Mouse (Mus musculus) forebrain, embryonic 16.5 days (tissue): ENCODE results near the gene Hpcal4. TPM values are rescaled to one million over a fixed set of nuclear protein-coding genes. Genes with fewer than 3 reads are reported as not detected.

Source experiments
- ATAC-seq: fragments of 200-750 bp; cut with Nextera tagmentation; 2 replicates; pipeline ENCODE4 v1.8.0; 2017; ENCODE audit warnings: mild to moderate bottlenecking, moderate library complexity
- H3K27ac ChIP-seq: fragments of 300-500 bp; sonication (generic); 2 replicates; pipeline ENCODE4 v1.5.1; 2014; ENCODE audit warnings: low read length, control low read depth
- H3K27me3 ChIP-seq: fragments of 300-500 bp; sonication (generic); replicated peaks from 2 replicates; pipeline ENCODE4 v1.6.1; 2014; ENCODE audit warnings: low read length; ENCODE audit not compliant: control insufficient read depth, insufficient read depth
- H3K36me3 ChIP-seq: fragments of 300-500 bp; sonication (generic); 2 replicates; pipeline ENCODE4 v1.6.1; 2014; ENCODE audit not compliant: control insufficient read depth, insufficient read depth
- H3K4me1 ChIP-seq: fragments of 300-500 bp; sonication (generic); replicated peaks from 2 replicates; pipeline ENCODE4 v1.6.1; 2014; ENCODE audit warnings: low read length; ENCODE audit not compliant: control insufficient read depth, insufficient read depth
- H3K4me2 ChIP-seq: fragments of 300-500 bp; sonication (generic); 2 replicates; pipeline ENCODE4 v1.6.1; 2014; ENCODE audit warnings: mild to moderate bottlenecking, low read length, control low read depth
- H3K4me3 ChIP-seq: fragments of 300-500 bp; sonication (generic); replicated peaks from 2 replicates; pipeline ENCODE4 v1.5.1; 2014; ENCODE audit warnings: mild to moderate bottlenecking, low read length, control low read depth
- H3K9ac ChIP-seq: fragments of 300-500 bp; sonication (generic); replicated peaks from 2 replicates; pipeline ENCODE4 v1.6.1; 2014; ENCODE audit warnings: low read depth, low read length, control low read depth
- H3K9me3 ChIP-seq: fragments of 300-500 bp; sonication (generic); 2 replicates; pipeline ENCODE4 v1.6.1; 2016; ENCODE audit warnings: low read length; ENCODE audit not compliant: control insufficient read depth
- WGBS: fragments of 180-500 bp; shearing (Covaris S2); extraction: QIAGEN DNeasy Blood & Tissue Kit; methylation state at CpG from one replicate; pipeline ENCODE4 v1.1.7; 2014; 5-methylcytosine and 5-hydroxymethylcytosine counted together
- polyA plus RNA-seq: library from polyadenylated mRNA; unstranded; fragments of >200 nt; fragmentation: Nextera tagmentation; extraction: Ambion mirVana; gene quantifications from 2 replicates; pipeline ENCODE4 v1.2.1, GENCODE M21; 2015

The Hpcal4 gene
- polyA plus RNA-seq = 30.6 and 55.7 TPM in 2 replicates

DNA sequence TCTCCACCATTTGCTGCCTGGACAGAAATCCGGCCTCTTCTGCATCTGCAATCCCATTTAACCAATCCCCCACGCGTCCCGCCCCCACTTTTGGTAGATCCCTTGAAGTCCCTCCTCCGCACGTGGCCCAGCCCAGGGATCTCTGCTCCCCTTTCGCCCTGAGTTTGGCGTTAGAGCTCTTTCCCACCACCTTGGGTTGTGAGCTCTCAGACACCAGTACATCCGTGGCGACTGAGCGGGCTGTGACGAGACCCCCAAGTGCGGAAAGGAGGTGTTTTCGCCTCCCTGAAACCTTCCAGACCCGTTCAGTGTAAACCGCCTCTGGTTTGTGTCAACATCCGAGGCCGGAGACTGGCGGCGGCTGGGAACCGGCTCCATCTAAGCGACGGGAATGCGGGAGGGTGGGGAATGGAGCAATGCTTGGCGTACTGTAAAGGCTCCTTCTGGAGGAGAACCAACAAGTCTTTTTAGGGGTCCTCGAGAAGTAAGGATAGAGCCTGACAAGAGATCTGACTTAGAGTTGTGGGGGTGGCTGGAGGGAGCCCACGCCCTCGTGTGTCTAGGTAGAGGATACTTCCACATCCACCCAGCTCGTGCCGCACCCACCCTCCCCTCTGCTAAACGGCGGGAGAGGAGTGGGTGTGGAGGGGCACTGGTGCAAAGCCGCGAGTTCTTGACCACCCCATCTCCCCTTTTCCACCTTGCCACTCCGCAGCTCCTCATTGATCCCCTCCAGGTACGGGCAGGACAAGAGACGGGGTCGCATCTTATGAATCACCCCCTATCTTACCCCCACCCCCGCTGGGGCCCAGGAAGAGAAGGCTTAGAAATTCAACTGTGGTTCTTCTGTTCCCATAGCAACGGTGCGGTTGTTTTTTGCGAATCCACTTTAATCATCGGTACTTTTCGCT is at the start of gene Hpcal4:
TSS of gene Hpcal4 (plus strand) at position 900 of the 911 bp plus-strand sequence.
- peaks cover 18% of the 10 kb centered on the region for H3K27me3 ChIP-seq
- under 1% methylated on average over 43 of the region's 44 CpGs for WGBS

DNA sequence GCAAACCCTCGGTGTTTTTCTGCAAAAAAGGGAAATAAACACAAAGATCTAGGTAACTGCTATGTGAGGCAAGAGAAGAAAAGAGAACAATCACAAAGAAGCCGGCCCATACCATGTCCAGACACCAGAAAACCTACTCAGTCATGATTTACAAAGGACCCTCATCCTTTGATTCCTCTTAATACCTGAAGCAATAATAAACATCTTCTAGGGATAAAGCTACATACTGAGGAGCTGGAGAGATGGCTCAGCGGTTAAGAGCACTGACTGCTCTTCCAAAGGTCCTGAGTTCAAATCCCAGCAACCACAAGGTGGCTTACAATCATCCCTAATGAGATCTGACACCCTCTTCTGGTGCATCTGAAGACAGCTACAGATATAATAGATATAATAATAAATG is 45.5 kb upstream of the Hpcal4 start:
- ATAC-seq = no peak
- peaks cover 12% of the 10 kb centered on the region; the same call in 1 of the 2 replicates for H3K36me3 ChIP-seq
- H3K27me3 ChIP-seq = peaks cover 4% of the 10 kb centered on the region; the same call in 1 of the 2 replicates
- 84% methylated on average over 3 of the region's 3 CpGs for WGBS
- no peak overlapping the region for H3K27ac ChIP-seq
- H3K4me3 ChIP-seq = no peak overlapping the region
- H3K9me3 ChIP-seq = no peaks in the 10 kb centered on the region
- no peak overlapping the region for H3K9ac ChIP-seq
- H3K4me1 ChIP-seq = peaks cover 14% of the 10 kb centered on the region
- no peak overlapping the region for H3K4me2 ChIP-seq

More for the DNA sequence above, at the start of gene Hpcal4:
- peak within 1 kb of the TSS; percentile 79 for H3K4me2 ChIP-seq
- H3K9ac ChIP-seq = peak within 1 kb of the TSS; percentile 50
- no peaks in the 10 kb centered on the region for H3K36me3 ChIP-seq
- H3K9me3 ChIP-seq = no peaks in the 10 kb centered on the region
- H3K4me1 ChIP-seq = peaks cover 14% of the 10 kb centered on the region
- peak within 1 kb of the TSS; percentile 59 for H3K4me3 ChIP-seq
- peak within 1 kb of the TSS; percentile 3; the same call in 1 of the 2 replicates for H3K27ac ChIP-seq
- ATAC-seq = peak; percentile 66

DNA sequence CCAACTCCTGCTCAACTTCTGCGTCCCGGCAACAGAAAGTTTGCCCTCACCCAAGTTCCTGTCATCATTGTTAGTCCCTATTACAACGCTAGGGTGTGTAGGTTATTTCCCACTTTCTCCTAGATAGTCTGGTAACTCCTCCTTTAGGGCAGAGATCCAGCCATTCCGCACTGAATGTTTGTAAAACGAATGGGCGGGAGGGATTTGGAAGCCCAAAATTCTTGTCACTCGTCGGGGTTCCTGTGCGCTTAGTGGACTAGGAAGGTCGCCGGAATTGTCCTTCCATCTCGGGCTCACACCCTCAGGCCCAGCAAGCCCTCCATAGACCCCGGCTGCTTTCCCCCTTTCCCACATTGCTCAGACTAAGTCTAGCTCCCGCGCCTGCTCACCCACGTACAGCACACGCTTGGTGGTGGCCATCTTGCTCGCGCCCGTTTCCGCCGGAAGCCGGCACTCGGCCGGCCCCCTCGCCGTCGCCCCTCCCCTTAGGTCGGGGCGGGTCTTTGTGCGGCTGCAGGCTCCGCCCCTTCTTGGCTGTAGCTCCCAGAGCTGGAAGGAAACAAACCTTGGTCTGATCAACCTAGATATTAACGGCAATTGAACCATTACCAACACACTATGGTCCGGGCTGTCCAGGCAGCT is 43.4 kb upstream of the Hpcal4 start, which contains the start of gene Ppie:
TSS of gene Ppie (minus strand) at position 439 of the 642 bp plus-strand sequence.
- peak within 1 kb of the TSS; percentile 59 for H3K9ac ChIP-seq
- peak within 1 kb of the TSS; percentile 59 for H3K4me3 ChIP-seq
- H3K4me1 ChIP-seq = peaks cover 14% of the 10 kb centered on the region
- H3K9me3 ChIP-seq = no peaks in the 10 kb centered on the region
- peak within 1 kb of the TSS; percentile 83 for H3K4me2 ChIP-seq
- peak; percentile 97 for ATAC-seq
- peak within 1 kb of the TSS; percentile 73 for H3K27ac ChIP-seq
- H3K36me3 ChIP-seq = 0 out of 2 replicates have a peak, but pooled peaks cover 4% of the 10 kb centered on the region
- 2% methylated on average over 34 of the region's 34 CpGs for whole genome bisulfite sequencing
- peaks cover 4% of the 10 kb centered on the region; the same call in 1 of the 2 replicates for H3K27me3 ChIP-seq

DNA sequence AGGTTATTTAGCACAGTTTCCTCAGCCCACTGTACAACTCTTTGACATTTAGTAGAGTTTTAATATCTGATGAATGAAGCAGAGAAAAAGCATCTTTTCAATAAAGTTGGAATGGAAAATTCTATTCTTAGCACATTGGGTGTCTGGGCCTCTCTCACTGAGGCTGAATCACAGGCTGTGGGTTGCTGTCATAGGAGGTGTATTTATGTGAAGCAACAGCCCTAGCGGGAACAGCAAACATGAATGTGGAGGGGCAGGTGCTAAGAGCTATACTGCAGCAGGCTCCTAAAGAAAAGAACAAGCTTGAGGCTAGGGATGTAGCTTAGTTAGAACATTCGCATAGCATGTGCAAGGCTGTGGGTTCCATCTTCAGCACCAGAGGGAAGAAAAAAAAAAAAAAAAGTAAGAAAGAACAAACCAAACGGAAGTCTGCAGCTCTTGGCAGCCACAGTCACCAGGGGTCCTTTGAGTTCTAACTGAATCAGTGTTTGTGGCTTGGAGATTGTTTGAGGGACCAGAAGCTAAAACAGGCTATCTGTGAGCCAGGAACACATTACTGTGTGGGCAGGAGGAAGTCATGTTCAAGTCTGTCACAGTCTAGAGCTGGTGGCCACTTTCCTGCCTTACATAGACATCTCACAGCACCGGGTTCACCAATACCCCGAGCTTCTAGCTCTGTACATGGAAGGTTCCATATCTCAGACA is 35.4 kb upstream of the Hpcal4 start:
- H3K9me3 ChIP-seq = no peaks in the 10 kb centered on the region
- H3K4me1 ChIP-seq = no peaks in the 10 kb centered on the region
- no peak for ATAC-seq
- no peak overlapping the region for H3K4me3 ChIP-seq
- no peaks in the 10 kb centered on the region for H3K36me3 ChIP-seq
- H3K9ac ChIP-seq = no peak overlapping the region
- H3K27ac ChIP-seq = no peak overlapping the region
- WGBS = 78% methylated on average over 5 of the region's 5 CpGs
- H3K4me2 ChIP-seq = no peak overlapping the region
- H3K27me3 ChIP-seq = peaks cover 11% of the 10 kb centered on the region; the same call in 1 of the 2 replicates

DNA sequence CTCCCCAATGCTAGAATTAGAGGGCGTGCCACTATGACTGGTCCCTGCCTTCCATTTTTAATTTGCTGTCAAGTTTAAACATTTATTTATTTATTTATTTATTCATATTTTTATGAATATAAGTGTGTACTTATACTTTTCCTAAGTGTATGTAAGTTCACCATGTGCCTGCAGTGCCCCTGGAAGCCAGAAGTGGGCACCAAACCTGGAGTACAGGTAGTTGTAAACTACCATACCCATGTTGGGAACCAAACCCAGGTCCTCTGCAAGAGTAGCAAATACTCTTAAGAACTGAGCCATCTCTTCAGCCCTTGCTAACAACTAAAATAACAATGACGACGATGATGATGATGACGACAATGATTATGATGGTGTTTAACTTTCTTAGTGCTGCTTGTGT is 31.0 kb upstream of the Hpcal4 start:
- Histone ChIP-seq H3K27me3 (peaks cover 2% of the 10 kb centered on the region; the same call in 1 of the 2 replicates), H3K36me3 (no peaks in the 10 kb centered on the region), H3K9ac (no peak overlapping the region), H3K4me2 (no peak overlapping the region), H3K4me3 (no peak overlapping the region), H3K4me1 (no peaks in the 10 kb centered on the region), H3K9me3 (no peaks in the 10 kb centered on the region), H3K27ac (no peak overlapping the region)
- WGBS = 82% methylated on average over 4 of the region's 4 CpGs
- no peak for ATAC-seq

DNA sequence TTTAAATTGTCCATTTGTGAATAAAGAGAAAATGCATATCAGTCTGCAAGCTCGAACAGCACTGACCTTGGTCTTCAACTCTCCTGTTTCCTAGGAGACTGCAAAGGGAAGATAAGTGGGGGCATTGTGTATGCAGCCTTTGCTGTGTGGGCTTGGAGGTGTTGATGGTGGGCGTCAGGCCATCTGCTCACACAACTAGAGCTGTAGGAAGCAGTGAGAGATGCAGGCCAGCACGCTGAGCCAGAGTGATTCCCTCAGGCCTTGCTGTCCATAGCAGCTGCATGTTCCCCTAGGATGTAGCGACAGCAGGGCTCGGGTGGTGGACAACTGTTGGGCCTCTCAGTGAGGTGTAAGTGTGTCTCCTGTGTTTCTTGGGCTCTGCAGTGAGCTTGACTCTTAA is 30.1 kb upstream of the Hpcal4 start:
- no peak for ATAC-seq
- H3K4me2 ChIP-seq = no peak overlapping the region
- H3K4me3 ChIP-seq = no peak overlapping the region
- peaks cover 2% of the 10 kb centered on the region; the same call in 1 of the 2 replicates for H3K27me3 ChIP-seq
- no peaks in the 10 kb centered on the region for H3K9me3 ChIP-seq
- no peak overlapping the region for H3K27ac ChIP-seq
- no peaks in the 10 kb centered on the region for H3K4me1 ChIP-seq
- WGBS = 49% methylated on average over 5 of the region's 5 CpGs
- no peaks in the 10 kb centered on the region for H3K36me3 ChIP-seq
- no peak overlapping the region for H3K9ac ChIP-seq

DNA sequence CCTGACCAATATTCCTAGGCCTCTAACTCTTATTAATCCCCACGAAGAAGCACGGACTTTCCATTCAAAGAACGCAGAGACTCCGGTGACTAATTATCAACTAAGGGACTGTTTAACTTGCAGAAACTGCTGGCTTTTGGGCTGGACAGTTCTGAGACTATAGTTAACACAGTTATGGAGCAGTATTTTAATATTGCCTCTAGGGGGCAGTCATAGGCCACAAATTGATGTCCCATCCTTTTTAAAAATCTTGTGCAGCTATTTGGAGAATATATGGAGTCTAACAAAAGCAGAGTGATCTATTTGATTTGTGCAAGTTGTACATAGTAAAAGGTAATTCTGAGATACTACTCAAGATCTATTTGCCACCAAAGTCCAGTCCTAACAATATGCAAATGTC is 28.0 kb upstream of the Hpcal4 start:
- H3K9ac ChIP-seq = no peak overlapping the region
- 20% methylated on average over 4 of the region's 4 CpGs for WGBS
- H3K27me3 ChIP-seq = peaks cover 2% of the 10 kb centered on the region; the same call in 1 of the 2 replicates
- no peaks in the 10 kb centered on the region for H3K9me3 ChIP-seq
- no peaks in the 10 kb centered on the region for H3K4me1 ChIP-seq
- H3K27ac ChIP-seq = no peak overlapping the region
- no peak for ATAC-seq
- no peak overlapping the region for H3K4me2 ChIP-seq
- no peaks in the 10 kb centered on the region for H3K36me3 ChIP-seq
- no peak overlapping the region for H3K4me3 ChIP-seq

DNA sequence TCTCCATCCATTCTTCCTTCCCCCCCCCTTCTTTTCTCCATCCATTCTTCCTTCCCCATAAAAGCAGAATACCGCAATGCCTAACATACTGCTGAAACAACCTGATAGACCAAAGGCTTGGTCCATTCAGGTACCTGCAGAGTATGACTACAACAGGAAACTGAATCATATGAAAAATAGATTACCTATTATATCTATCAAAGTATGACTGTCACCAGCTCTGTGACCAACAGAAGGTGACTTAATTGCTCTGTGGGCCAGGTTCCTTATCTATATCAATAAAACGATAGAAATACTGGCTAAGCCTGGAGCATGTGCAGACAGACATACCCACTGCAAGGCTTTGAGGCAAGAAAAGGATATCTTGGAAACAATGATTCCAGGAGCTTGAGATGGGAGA is 27.6 kb upstream of the Hpcal4 start:
- no peak overlapping the region for H3K4me2 ChIP-seq
- WGBS = 72% methylated on average over 2 of the region's 2 CpGs
- no peak for ATAC-seq

DNA sequence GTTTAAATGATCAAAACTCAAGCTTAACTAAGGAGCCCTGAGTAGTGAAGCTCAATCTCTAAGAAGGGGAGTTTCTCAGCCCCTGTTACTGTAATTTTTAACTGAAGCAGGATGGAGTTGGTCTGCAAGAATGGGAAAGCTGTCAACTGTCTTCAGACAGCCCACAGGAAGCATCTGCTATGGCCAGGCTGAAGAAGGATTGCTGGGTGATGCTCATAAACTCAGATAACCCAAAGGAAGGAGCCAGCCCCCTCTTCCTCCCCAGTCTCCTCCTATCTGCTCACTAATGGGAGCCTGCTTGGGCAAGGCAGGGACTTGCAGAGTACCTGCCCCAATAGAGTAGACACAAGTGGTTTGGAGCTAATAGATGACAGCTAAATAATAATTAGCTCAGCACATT is 27.2 kb upstream of the Hpcal4 start:
- no peak overlapping the region for H3K27ac ChIP-seq
- no peaks in the 10 kb centered on the region for H3K9me3 ChIP-seq
- no peak for ATAC-seq
- H3K27me3 ChIP-seq = peaks cover 2% of the 10 kb centered on the region; the same call in 1 of the 2 replicates
- no peak overlapping the region for H3K4me2 ChIP-seq
- H3K36me3 ChIP-seq = no peaks in the 10 kb centered on the region
- no peak overlapping the region for H3K9ac ChIP-seq
- no peaks in the 10 kb centered on the region for H3K4me1 ChIP-seq
- no peak overlapping the region for H3K4me3 ChIP-seq

More for the DNA sequence above, 27.6 kb upstream of the Hpcal4 start:
- Histone ChIP-seq H3K4me1 (no peaks in the 10 kb centered on the region), H3K27ac (no peak overlapping the region), H3K27me3 (peaks cover 2% of the 10 kb centered on the region; the same call in 1 of the 2 replicates), H3K9me3 (no peaks in the 10 kb centered on the region), H3K36me3 (no peaks in the 10 kb centered on the region), H3K4me3 (no peak overlapping the region), H3K9ac (no peak overlapping the region)
